Mouse (Mus musculus): ENCODE results near the gene Zfp534. TPM values are rescaled to one million over a fixed set of nuclear protein-coding genes. Genes with fewer than 3 reads are reported as not detected.

Gene Zfp534
- polyA plus RNA-seq (2015; fragmentation: Nextera tagmentation; extraction: Ambion mirVana): not detected in 2 replicates

GRCm38 (mm10) chr4:147702453-147702852, at the start of gene Zfp534:
Gene Zfp534, minus strand, starts transcription at chr4:147702553.

GRCm38 (mm10) chr4:147642413-147642812, 59.9 kb downstream of the Zfp534 start, which contains the start of gene Zfp979:
Gene Zfp979, minus strand, starts transcription at chr4:147642513.

Other genes with a start within 250 kb of the Zfp534 start
- gene Zfp982, start 210.1 kb downstream of the Zfp534 start, polyA plus RNA-seq (2015; fragmentation: Nextera tagmentation; extraction: Ambion mirVana): 2.8 and 4.4 TPM in 2 replicates
- 0.61 and 0.64 TPM in 2 replicates for gene Gm16503, start 162.3 kb downstream of the Zfp534 start, polyA plus RNA-seq (2015; fragmentation: Nextera tagmentation; extraction: Ambion mirVana)
- 0.19 and 0.27 TPM in 2 replicates for gene Zfp985, start 149.3 kb downstream of the Zfp534 start, polyA plus RNA-seq (2015; fragmentation: Nextera tagmentation; extraction: Ambion mirVana)
- 3.4 and 3.7 TPM in 2 replicates for gene Zfp979, start 60.0 kb downstream of the Zfp534 start, polyA plus RNA-seq (2015; fragmentation: Nextera tagmentation; extraction: Ambion mirVana)
- gene Zfp984, start 107.2 kb upstream of the Zfp534 start, polyA plus RNA-seq (2015; fragmentation: Nextera tagmentation; extraction: Ambion mirVana): 9.1 and 9.3 TPM in 2 replicates
- 2.3 and 3.1 TPM in 2 replicates for gene Zfp933, start 145.8 kb upstream of the Zfp534 start, polyA plus RNA-seq (2015; fragmentation: Nextera tagmentation; extraction: Ambion mirVana)
- gene Miip, start 166.3 kb upstream of the Zfp534 start, polyA plus RNA-seq (2015; fragmentation: Nextera tagmentation; extraction: Ambion mirVana): 38.2 and 40.9 TPM in 2 replicates
- 2.2 and 2.7 TPM in 2 replicates for gene Fv1, start 166.4 kb upstream of the Zfp534 start, polyA plus RNA-seq (2015; fragmentation: Nextera tagmentation; extraction: Ambion mirVana)
- gene Mfn2, start 202.2 kb upstream of the Zfp534 start, polyA plus RNA-seq (2015; fragmentation: Nextera tagmentation; extraction: Ambion mirVana): 13.5 and 16.2 TPM in 2 replicates
- 14.1 and 19.1 TPM in 2 replicates for gene Plod1, start 234.2 kb upstream of the Zfp534 start, polyA plus RNA-seq (2015; fragmentation: Nextera tagmentation; extraction: Ambion mirVana)
- 11.2 and 12.5 TPM in 2 replicates for gene 2510039O18Rik, start 238.3 kb upstream of the Zfp534 start, polyA plus RNA-seq (2015; fragmentation: Nextera tagmentation; extraction: Ambion mirVana)